Mouse (Mus musculus) embryonic facial prominence, embryonic 11.5 days (tissue): ENCODE measurements at regions not wholly inside any gene's neighbourhood (a gene's known extent, or its start where the extent isn't known, plus 50 kb on each side); places are given as distances from the start of the nearest gene placed in this dataset.
A peak's percentile ranks its signal among the peaks of the same experiment; 100 is the strongest.

Source experiments
- ATAC-seq: fragments of 200-750 bp; cut with Nextera tagmentation; replicated peaks from 2 replicates; pipeline ENCODE4 v1.8.0; 2017; ENCODE audit warnings: low read depth; ENCODE audit not compliant: insufficient number of reproducible peaks, low FRiP score, low TSS enrichment
- DNase-seq: peaks from one replicate; pipeline ENCODE4 v3.0.0-alpha.2; 2015; ENCODE audit warnings: low spot score
- H3K27ac ChIP-seq: fragments of 300-500 bp; sonication (generic); replicated peaks from 2 replicates; pipeline ENCODE4 v1.5.1; 2014; ENCODE audit warnings: mild to moderate bottlenecking, low read depth, low read length, control low read depth
- H3K27me3 ChIP-seq: fragments of 300-500 bp; sonication (generic); 2 replicates; pipeline ENCODE4 v1.6.1; 2014; ENCODE audit warnings: mild to moderate bottlenecking, low read length, moderate library complexity, mixed read lengths; ENCODE audit not compliant: control insufficient read depth, insufficient read depth
- H3K36me3 ChIP-seq: fragments of 300-500 bp; sonication (generic); replicated peaks from 2 replicates; pipeline ENCODE4 v1.6.1; 2014; ENCODE audit warnings: low read depth, mild to moderate bottlenecking, low read length, moderate library complexity, mixed read lengths; ENCODE audit not compliant: control insufficient read depth, insufficient read depth
- H3K4me1 ChIP-seq: fragments of 300-500 bp; sonication (generic); 2 replicates; pipeline ENCODE4 v1.6.1; 2014; ENCODE audit warnings: low read length, mixed read lengths; ENCODE audit not compliant: control insufficient read depth, insufficient read depth
- H3K4me2 ChIP-seq: fragments of 300-500 bp; sonication (generic); 2 replicates; pipeline ENCODE4 v1.6.1; 2014; ENCODE audit warnings: low read depth, mild to moderate bottlenecking, control low read depth, low read length, moderate library complexity
- H3K4me3 ChIP-seq: fragments of 300-500 bp; sonication (generic); 2 replicates; pipeline ENCODE4 v1.5.1; 2014; ENCODE audit warnings: low read depth, low read length, control low read depth
- H3K9ac ChIP-seq: fragments of 300-500 bp; sonication (generic); replicated peaks from 2 replicates; pipeline ENCODE4 v1.6.1; 2014; ENCODE audit warnings: mild to moderate bottlenecking, control low read depth, low read length
- H3K9me3 ChIP-seq: fragments of 300-500 bp; sonication (generic); replicated peaks from 2 replicates; pipeline ENCODE4 v1.6.1; 2016; ENCODE audit warnings: mild to moderate bottlenecking, low read length, inconsistent platforms, mixed read lengths; ENCODE audit not compliant: control insufficient read depth
- WGBS: fragments of 180-500 bp; shearing (Covaris S2); extraction: QIAGEN DNeasy Blood & Tissue Kit; methylation state at CpG from one replicate; pipeline ENCODE4 v1.1.7; 2014; 5-methylcytosine and 5-hydroxymethylcytosine counted together

- Histone ChIP-seq H3K4me3 (no peak overlapping the region), H3K4me1 (no peaks in the 10 kb centered on the region), H3K4me2 (no peak overlapping the region), H3K36me3 (no peaks in the 10 kb centered on the region), H3K27me3 (no peaks in the 10 kb centered on the region), H3K9ac (no peak overlapping the region), H3K27ac (no peak overlapping the region), H3K9me3 (no peaks in the 10 kb centered on the region)
- DNase-seq: no peak
- 59% methylated on average over 7 of the region's 7 CpGs for WGBS
- no peak for ATAC-seq
Observed at GRCm38 (mm10) chr12:113338891-113339290, 150.4 kb upstream of the Adam6b start.

GRCm38 (mm10) chr12:113341046-113341445 lies 148.3 kb upstream of the Adam6b start:
- H3K4me2 ChIP-seq: no peak overlapping the region
- DNase-seq: no peak
- no peaks in the 10 kb centered on the region for H3K27me3 ChIP-seq
- H3K36me3 ChIP-seq: no peaks in the 10 kb centered on the region
- H3K4me3 ChIP-seq: no peak overlapping the region
- no peak overlapping the region for H3K27ac ChIP-seq
- H3K9me3 ChIP-seq: no peaks in the 10 kb centered on the region
- WGBS: 76% methylated on average over 3 of the region's 3 CpGs
- ATAC-seq: no peak
- no peaks in the 10 kb centered on the region for H3K4me1 ChIP-seq
- no peak overlapping the region for H3K9ac ChIP-seq

- ATAC-seq (no peak), DNase-seq (no peak)
- Histone ChIP-seq H3K27ac (no peak overlapping the region), H3K9ac (no peak overlapping the region), H3K4me1 (no peaks in the 10 kb centered on the region), H3K36me3 (no peaks in the 10 kb centered on the region), H3K9me3 (no peaks in the 10 kb centered on the region), H3K27me3 (no peaks in the 10 kb centered on the region), H3K4me2 (no peak overlapping the region), H3K4me3 (no peak overlapping the region)
- WGBS: 65% methylated on average over 2 of the region's 2 CpGs
Observed at GRCm38 (mm10) chr12:113355132-113355531, 134.2 kb upstream of the Adam6b start.

- Histone ChIP-seq H3K27ac (no peak overlapping the region), H3K9me3 (no peaks in the 10 kb centered on the region), H3K4me3 (no peak overlapping the region), H3K27me3 (no peaks in the 10 kb centered on the region), H3K4me2 (no peak overlapping the region), H3K9ac (no peak overlapping the region), H3K36me3 (no peaks in the 10 kb centered on the region), H3K4me1 (no peaks in the 10 kb centered on the region)
- DNase-seq (no peak), ATAC-seq (no peak)
- 70% methylated on average over 5 of the region's 5 CpGs for WGBS
Observed at GRCm38 (mm10) chr12:113358077-113358476, 131.2 kb upstream of the Adam6b start.

- WGBS: 85% methylated on average over 7 of the region's 7 CpGs
- DNase-seq: no peak
- ATAC-seq: no peak
- Histone ChIP-seq H3K9me3 (no peaks in the 10 kb centered on the region), H3K27ac (no peak overlapping the region), H3K4me3 (no peak overlapping the region), H3K27me3 (no peaks in the 10 kb centered on the region), H3K4me2 (no peak overlapping the region), H3K36me3 (no peaks in the 10 kb centered on the region), H3K4me1 (no peaks in the 10 kb centered on the region), H3K9ac (no peak overlapping the region)
Observed at GRCm38 (mm10) chr12:113360032-113360431, 129.3 kb upstream of the Adam6b start.

- no peaks in the 10 kb centered on the region for H3K9me3 ChIP-seq
- no peaks in the 10 kb centered on the region for H3K36me3 ChIP-seq
- DNase-seq (no peak), ATAC-seq (no peak)
- no peaks in the 10 kb centered on the region for H3K4me1 ChIP-seq
- no peak overlapping the region for H3K4me3 ChIP-seq
- WGBS: 71% methylated on average over 2 of the region's 2 CpGs
- H3K4me2 ChIP-seq: no peak overlapping the region
- H3K27ac ChIP-seq: no peak overlapping the region
- no peaks in the 10 kb centered on the region for H3K27me3 ChIP-seq
- no peak overlapping the region for H3K9ac ChIP-seq
Observed at GRCm38 (mm10) chr12:113362409-113363038, 126.8 kb upstream of the Adam6b start.

GRCm38 (mm10) chr12:113364023-113364422 lies 125.3 kb upstream of the Adam6b start:
- Histone ChIP-seq H3K4me1 (no peaks in the 10 kb centered on the region), H3K36me3 (no peaks in the 10 kb centered on the region), H3K27me3 (no peaks in the 10 kb centered on the region), H3K4me3 (no peak overlapping the region), H3K9ac (no peak overlapping the region), H3K27ac (no peak overlapping the region), H3K4me2 (no peak overlapping the region), H3K9me3 (no peaks in the 10 kb centered on the region)
- DNase-seq (no peak), ATAC-seq (peak; percentile 15; the same call in 1 of the 2 replicates)

- H3K4me1 ChIP-seq: no peaks in the 10 kb centered on the region
- DNase-seq (no peak), ATAC-seq (peak; percentile 42; the same call in 1 of the 2 replicates)
- H3K27ac ChIP-seq: no peak overlapping the region
- H3K9me3 ChIP-seq: no peaks in the 10 kb centered on the region
- no peak overlapping the region for H3K9ac ChIP-seq
- no peaks in the 10 kb centered on the region for H3K36me3 ChIP-seq
- H3K4me3 ChIP-seq: no peak overlapping the region
- H3K4me2 ChIP-seq: no peak overlapping the region
- no peaks in the 10 kb centered on the region for H3K27me3 ChIP-seq
Observed at GRCm38 (mm10) chr12:113364437-113364836, 124.9 kb upstream of the Adam6b start.
